Mouse (Mus musculus): ENCODE results near the gene Senp7.
"Not testable (repeated sequence)": the region's sequence is repeated elsewhere in the genome, so short reads cannot be mapped to it uniquely, and the experiment has no call there.

Senp7 gene

DNA sequence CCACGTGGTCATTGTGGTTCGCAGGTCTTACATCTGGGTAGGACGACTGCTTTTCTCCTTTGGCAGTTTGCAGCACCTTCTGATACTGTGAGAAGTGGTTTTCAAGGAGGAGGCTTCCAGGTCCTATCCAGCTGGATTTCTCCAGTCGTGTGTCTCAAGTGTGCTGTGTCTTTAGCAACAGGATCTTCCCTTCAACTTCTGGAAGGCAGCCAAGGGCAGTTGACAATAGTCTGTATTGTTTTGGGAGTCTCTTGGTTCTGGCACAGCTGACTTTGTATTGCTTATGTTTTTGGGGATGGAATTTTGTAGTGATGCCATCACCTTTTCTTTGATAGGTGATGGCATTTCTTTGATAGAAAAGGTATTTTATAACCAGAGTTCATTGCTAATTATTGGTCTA is 86.0 kb downstream of the Senp7 start:
- DNase-seq (ENCODE audit: extremely low spot score, low spot score) = no peak

DNA sequence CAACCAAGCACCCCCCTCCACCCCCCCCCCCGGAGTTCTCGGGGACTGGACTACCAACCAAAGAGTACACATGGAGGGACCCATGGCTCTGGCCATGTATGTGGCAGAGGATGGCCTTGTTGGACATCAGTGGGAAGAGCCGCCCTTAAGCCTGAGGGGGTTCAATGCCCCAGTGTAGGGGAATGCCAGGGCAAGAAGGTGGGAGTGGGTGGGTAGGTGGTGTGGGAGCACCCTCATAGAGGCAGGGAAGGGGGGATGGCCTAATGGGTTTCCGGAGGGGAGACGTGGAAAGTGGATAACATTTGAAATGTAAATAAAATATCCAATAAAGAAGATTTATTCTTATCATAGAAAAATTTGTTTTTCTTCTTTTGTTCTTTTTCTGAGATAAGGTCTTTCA is 89.5 kb downstream of the Senp7 start:
- not testable (repeated sequence) for DNase-seq (ENCODE audit: extremely low spot score, low spot score)

DNA sequence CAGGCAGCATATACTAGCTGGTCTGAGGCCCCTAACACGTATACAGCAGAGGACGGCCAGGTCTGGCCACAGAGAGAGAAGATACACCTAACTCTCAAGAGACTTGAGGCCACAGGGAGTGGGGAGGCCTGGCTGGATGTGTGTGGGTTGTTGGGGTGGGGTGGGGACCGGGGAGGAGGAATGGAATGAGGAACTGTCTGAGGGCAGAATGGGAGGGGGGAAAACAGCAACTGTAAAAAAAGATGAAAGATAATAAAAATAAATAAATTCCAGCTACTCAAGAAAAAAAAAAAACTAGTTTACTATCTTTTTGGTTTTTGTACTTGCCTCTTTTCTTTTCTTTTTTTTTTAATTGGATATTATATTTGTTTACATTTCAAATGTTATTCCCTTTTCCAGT is 91.8 kb downstream of the Senp7 start:
- no peak for DNase-seq (ENCODE audit: extremely low spot score, low spot score)

DNA sequence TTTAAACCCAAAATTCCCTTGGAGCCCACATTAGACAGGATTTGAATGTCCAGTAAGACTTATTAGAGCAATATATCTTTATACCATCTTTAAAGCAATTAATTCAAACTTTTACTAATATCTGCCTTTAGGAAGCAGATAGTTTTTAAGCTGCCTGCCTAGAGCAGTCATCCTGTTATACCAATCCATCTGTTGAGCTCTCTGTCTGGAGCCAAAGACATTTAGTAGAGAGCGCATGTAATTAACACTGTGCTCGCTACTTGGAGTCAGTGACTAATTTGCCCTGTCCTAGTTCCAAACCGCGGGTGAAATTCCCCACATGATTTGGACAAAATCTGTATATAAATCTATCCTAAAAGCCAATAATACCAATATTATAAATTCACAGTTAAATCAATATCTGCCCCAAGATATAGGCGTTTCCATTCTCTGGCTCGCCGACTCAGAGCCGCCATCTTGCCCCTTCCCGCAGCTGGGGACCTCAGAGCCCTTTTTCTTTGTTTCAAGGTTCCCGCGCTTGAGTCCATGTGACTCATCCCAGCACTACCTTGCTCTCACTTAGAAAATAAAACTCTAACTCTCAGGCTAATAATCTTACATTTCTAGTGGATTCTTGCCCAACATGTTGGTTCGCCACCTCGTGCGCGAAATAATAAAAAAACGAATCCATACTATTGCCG is 96.9 kb downstream of the Senp7 start:
- no peak for DNase-seq (ENCODE audit: extremely low spot score, low spot score)

DNA sequence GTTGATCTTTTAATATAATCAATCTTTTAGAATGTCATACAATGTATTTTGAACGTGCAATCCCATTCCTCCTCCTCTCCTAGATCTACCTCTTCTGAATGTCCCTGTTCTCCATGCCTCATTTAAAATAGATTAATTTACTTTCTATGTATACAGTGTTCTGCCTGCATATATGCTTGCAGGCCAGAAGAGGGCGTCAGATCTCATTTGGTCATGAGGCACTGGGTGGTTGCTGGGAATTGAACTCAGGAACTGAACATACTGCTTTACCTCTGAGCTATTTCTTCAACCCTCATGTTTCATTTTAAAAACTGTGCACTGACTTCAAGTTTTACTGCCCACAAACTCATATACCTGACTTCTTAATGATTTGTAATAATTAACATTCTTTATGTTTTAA is 99.5 kb downstream of the Senp7 start:
- no peak for DNase-seq (ENCODE audit: extremely low spot score, low spot score)

DNA sequence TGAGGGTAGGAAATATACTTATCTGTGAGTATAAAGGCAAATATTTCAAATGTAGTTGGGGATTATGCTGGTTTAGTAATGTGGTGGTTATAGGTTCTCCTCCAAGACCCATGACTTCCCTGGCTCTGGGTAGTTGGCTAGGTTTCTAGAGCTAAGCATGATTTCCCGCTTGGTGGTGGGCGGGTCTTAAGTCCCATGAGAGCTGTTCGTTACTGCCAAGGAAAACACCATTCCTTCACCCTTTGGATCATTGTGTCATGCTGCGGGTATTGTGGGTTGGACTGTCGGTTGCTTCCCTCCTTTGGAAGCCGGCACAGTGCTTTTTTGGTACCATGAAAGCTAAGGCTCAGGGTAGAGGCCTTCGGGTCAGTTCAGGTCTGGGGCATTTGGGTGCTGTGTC is 115.3 kb downstream of the Senp7 start:
- no peak for DNase-seq (ENCODE audit: extremely low spot score, low spot score)

DNA sequence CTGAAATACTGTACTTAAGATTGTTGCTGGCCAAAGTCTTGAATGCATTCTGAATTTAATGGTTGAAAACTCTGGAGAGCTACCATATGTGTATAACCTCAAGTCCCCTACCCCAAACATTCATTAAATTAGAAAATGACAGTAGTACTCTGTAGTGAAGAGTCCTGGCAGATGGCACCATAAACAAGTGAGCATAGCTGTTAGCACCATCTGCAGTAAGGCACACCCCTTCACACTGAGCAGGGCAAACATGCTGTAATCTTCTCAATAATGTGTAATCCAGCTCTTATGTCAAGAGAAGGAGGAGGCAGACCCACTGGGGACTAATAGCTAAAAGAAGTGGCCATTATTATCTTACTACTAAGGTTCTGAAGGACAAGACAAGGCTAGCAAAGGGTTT is 122.1 kb downstream of the Senp7 start:
- no peak for DNase-seq (ENCODE audit: extremely low spot score, low spot score)

DNA sequence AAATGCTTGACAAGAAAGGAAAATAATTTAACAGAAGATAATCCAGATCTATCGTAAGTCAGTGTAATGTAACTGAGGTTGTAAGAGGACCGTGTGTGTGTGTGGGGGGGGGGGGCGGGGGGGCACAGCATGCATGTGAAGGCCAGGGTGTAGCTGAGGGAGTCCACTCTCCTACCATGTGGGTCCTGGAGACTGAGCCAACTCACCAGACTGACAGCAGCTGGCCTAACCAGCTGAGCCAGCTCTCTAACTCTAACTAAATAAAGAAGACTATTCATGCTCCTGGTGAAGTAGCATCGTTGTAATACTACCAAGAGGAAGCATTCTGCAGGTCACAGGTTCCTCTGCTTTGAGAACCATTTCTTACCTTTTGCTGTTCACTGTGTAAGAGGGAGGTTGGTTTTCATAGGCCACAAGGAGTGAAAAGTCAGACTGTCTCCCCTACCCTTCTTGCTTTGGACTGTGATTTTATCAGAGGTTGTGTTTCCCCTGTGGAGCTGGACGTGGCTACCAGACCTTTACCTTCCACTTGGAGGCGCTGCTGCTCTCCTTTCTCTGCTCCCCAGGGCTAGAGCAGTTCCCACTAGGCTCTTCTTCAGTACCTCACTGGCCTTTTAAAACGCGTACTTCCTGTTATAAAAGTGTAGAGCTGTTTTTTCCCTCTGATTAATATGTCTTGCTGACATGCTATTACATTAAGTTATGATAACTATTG is 127.9 kb downstream of the Senp7 start:
- no peak for DNase-seq (ENCODE audit: extremely low spot score, low spot score)

DNA sequence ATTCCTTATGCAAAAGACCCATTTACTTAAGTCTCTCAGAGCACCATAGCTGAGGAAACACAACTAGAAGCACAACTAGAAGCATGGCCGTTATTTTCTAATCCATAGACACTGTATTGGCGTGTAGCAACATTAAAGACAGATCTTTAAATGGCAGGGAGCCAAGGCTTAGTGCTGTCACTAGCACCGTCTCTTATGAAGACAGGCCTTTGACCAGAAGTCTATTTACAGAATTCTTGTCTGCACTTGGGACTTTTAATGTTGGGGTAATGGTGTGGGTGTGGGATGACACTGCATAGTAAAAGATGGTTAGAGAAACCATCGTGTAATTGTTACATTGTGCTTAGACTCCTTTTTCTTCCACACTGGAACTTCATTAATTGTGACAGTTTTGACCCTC is 138.7 kb downstream of the Senp7 start:
- no peak for DNase-seq (ENCODE audit: extremely low spot score, low spot score)

DNA sequence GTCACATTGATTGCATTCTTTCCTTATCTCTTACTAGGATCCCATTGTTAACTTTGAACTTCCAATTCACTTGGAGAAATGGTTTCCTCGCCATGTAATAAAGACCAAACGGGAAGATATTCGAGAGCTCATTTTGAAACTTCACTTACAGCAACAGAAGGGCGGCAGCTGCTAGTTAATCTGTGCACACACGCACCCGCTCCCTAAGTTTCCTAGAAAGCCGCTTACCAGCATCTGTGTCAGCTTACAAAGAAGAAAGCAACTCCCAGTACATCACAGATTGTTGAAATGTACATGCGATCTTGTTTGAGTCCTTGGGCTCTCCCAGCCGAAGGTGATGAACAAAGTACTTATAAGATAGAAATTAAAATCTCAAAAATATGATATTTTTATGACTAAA is 140.1 kb downstream of the Senp7 start:
- DNase-seq (ENCODE audit: extremely low spot score, low spot score) = no peak

DNA sequence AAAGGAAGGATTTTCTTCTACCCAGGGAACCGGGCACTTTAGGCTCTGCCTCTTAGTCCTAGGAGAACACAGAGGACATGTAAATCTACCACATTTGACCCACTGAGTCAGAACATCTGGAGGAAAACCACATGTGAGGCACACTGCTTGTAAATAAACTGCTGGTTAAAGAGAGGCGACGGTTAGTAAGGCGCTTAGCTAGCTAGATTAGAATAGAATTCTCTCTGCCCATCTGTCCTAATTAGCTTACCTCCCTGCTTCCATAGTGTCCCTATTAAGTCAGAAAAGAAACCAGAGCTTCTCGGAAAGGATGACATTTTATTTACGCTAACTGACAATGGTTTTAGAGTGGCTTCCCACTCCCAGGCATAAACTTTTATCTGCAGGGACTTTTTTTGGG is 155.9 kb downstream of the Senp7 start, which contains the start of gene Impg2:
Gene Impg2 (plus strand): TSS at position 263 of the 400 bp plus-strand sequence.
- no peak for DNase-seq (ENCODE audit: extremely low spot score, low spot score)

DNA sequence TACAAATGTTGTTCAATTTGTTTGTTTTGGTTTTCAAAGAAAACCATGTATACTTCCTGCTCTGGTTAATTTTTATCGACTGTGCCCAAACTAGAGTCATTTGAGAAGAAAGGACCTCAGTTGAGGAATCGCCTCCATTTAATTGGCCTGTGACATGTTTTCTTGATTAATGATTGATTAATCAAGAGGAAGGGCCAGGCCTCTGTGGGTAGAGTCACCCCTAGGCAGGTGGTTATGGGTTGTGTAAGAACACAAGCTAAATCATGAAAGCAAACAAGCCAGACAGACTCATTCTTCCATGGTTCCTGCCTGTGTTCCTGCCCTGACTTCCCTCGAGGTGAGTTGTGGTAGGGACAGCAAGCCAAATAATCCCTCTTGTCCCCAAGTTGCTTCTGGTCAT is 164.6 kb downstream of the Senp7 start:
- DNase-seq (ENCODE audit: extremely low spot score, low spot score) = no peak

DNA sequence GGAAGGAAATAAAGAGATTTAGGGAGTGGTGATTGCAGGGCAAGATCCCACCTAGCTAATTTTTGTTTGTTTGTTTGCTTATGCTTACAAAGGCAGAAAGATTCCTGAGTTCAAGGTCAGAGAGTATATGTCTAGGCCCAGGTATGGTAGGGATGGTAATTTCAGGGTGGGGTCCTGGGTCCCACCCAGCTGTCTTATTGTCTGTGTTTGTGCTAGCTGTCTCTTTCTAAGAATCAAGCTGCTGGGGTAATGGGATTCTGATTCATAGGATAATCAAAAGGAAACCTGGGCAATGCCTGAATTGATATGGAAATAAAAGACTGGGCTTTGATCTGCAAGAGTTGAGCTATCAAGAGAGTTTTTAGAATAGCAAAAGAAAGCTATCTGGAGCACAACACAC is 179.5 kb downstream of the Senp7 start:
- no peak for DNase-seq (ENCODE audit: extremely low spot score, low spot score)

DNA sequence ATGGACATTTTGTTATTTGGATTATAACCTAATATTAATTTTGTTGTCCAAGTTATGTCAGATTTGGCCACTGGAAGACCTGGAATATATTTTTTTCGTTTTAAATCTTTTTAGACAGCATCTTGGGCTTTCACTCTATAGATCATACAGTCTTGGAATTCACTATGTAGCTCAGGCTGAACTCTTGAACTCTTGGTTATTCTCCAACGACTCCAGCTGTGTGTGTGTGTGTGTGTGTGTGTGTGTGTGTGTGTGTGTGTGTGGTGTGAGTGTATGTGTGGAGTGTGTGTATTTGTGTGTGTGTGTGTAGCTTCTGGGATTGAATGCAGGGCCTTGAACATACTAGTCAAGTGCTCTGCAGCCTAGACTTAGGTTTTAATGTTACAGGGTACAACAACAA is 181.3 kb downstream of the Senp7 start:
- no peak for DNase-seq (ENCODE audit: extremely low spot score, low spot score)

DNA sequence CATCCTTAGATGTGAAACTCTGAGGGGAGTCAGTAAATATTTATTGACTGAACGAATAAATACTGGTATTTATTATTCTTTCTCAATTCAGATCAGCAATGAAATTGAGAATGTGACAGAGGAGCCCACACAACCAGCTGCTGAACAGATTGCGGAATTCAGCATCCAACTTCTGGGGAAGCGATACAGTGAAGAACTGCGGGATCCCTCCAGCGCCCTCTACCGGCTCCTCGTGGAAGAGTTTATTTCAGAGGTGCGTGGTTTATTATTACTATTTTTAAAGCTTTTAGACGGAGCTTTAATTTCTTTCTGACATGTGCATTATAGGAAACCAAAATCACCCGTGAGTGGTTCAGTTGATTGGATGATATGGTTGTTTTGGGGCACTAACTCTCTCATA is 183.2 kb downstream of the Senp7 start:
- no peak for DNase-seq (ENCODE audit: extremely low spot score, low spot score)

DNA sequence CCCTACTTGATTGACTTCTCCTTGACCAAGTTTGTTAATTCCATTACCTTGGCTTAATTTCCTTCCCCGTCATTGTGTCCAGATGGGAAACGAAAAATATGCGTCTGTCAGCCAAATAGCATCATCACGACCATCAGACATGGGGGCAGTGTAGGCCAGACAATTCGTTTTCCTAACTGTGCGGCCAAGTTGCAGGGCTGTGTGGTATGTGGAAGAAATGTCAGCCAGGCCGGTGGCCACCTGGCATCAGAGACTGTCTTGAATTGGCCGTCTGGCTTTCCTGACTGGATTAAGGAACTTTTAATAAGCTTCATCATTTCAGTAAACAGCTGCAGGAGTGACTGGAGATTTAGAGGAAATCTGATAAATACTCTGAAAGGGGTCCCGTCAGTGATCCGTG is 184.6 kb downstream of the Senp7 start:
- DNase-seq (ENCODE audit: extremely low spot score, low spot score) = no peak
